Mouse (Mus musculus): Measurements from ENCODE around the gene Endog. TPM values are rescaled to one million over a fixed set of nuclear protein-coding genes. Genes with fewer than 3 reads are reported as not detected.

Endog gene
- polyA plus RNA-seq, 1 experiment from 2014 or later = 17.1 TPM

GRCm38 (mm10) chr2:30216293-30216692, 45.0 kb downstream of the Endog start:
- Histone ChIP-seq H3K4me3 (no peak overlapping the region), H3K27ac (no peak overlapping the region), H3K36me3 (no peaks in the 10 kb centered on the region), H3K27me3 (replicated peaks) (no peaks in the 10 kb centered on the region), H3K4me1 (no peaks in the 10 kb centered on the region), H3K9ac (no peak overlapping the region), H3K4me2 (replicated peaks) (no peak overlapping the region), H3K9me3 (no peaks in the 10 kb centered on the region)
- no peak for ATAC-seq (ENCODE audit: low FRiP score, low read depth)
- WGBS = 96% methylated on average over 5 of the region's 5 CpGs

Other genes with a start within 250 kb of the Endog start
- 71.1 and 73.5 TPM in 2 replicates for gene Gle1, start 236.1 kb upstream of the Endog start, polyA plus RNA-seq (2016; fragmentation: Nextera tagmentation; extraction: Ambion mirVana)
- gene Sptan1, start 205.9 kb upstream of the Endog start, polyA plus RNA-seq (2016; fragmentation: Nextera tagmentation; extraction: Ambion mirVana) = 177 and 206 TPM in 2 replicates
- gene Wdr34, start 122.6 kb upstream of the Endog start, polyA plus RNA-seq (2016; fragmentation: Nextera tagmentation; extraction: Ambion mirVana) = 37.4 and 41.4 TPM in 2 replicates
- 572 and 583 TPM in 2 replicates for gene Set, start 114.1 kb upstream of the Endog start, polyA plus RNA-seq (2016; fragmentation: Nextera tagmentation; extraction: Ambion mirVana)
- gene Pkn3, start 93.8 kb upstream of the Endog start, polyA plus RNA-seq (2016; fragmentation: Nextera tagmentation; extraction: Ambion mirVana) = 6.4 and 6.9 TPM in 2 replicates
- 25.3 and 27.9 TPM in 2 replicates for gene Zdhhc12, start 77.8 kb upstream of the Endog start, polyA plus RNA-seq (2016; fragmentation: Nextera tagmentation; extraction: Ambion mirVana)
- 10.6 and 11.1 TPM in 2 replicates for gene Zer1, start 46.9 kb upstream of the Endog start, polyA plus RNA-seq (2016; fragmentation: Nextera tagmentation; extraction: Ambion mirVana)
- 8.2 and 11.3 TPM in 2 replicates for gene Tbc1d13, start 37.7 kb upstream of the Endog start, polyA plus RNA-seq (2016; fragmentation: Nextera tagmentation; extraction: Ambion mirVana)
- gene Spout1, start 7.0 kb downstream of the Endog start, polyA plus RNA-seq (2016; fragmentation: Nextera tagmentation; extraction: Ambion mirVana) = 59.4 and 61.0 TPM in 2 replicates
- 12.5 and 12.7 TPM in 2 replicates for gene Kyat1, start 34.4 kb downstream of the Endog start, polyA plus RNA-seq (2016; fragmentation: Nextera tagmentation; extraction: Ambion mirVana)
- 30.6 and 43.0 TPM in 2 replicates for gene Lrrc8a, start 66.2 kb downstream of the Endog start, polyA plus RNA-seq (2016; fragmentation: Nextera tagmentation; extraction: Ambion mirVana)
- 0.17 and 0.34 TPM in 2 replicates for gene Gm28035, start 69.1 kb downstream of the Endog start, polyA plus RNA-seq (2016; fragmentation: Nextera tagmentation; extraction: Ambion mirVana)
- gene Phyhd1, start 94.7 kb downstream of the Endog start, polyA plus RNA-seq (2016; fragmentation: Nextera tagmentation; extraction: Ambion mirVana) = 3.8 and 4.2 TPM in 2 replicates
- not detected in 2 replicates for gene Gm28038, start 109.5 kb downstream of the Endog start, polyA plus RNA-seq (2016; fragmentation: Nextera tagmentation; extraction: Ambion mirVana)
- gene Dolk, start 114.8 kb downstream of the Endog start, polyA plus RNA-seq (2016; fragmentation: Nextera tagmentation; extraction: Ambion mirVana) = 27.5 and 28.8 TPM in 2 replicates
- 26.4 and 34.4 TPM in 2 replicates for gene Nup188, start 114.9 kb downstream of the Endog start, polyA plus RNA-seq (2016; fragmentation: Nextera tagmentation; extraction: Ambion mirVana)
- gene Sh3glb2, start 187.8 kb downstream of the Endog start, polyA plus RNA-seq (2016; fragmentation: Nextera tagmentation; extraction: Ambion mirVana) = 105 and 118 TPM in 2 replicates
- gene Miga2, start 192.7 kb downstream of the Endog start, polyA plus RNA-seq (2016; fragmentation: Nextera tagmentation; extraction: Ambion mirVana) = 28.5 and 31.8 TPM in 2 replicates
- gene Dolpp1, start 220.8 kb downstream of the Endog start, polyA plus RNA-seq (2016; fragmentation: Nextera tagmentation; extraction: Ambion mirVana) = 51.9 and 52.3 TPM in 2 replicates
- gene Crat, start 244.3 kb downstream of the Endog start, polyA plus RNA-seq (2016; fragmentation: Nextera tagmentation; extraction: Ambion mirVana) = 26.0 and 27.7 TPM in 2 replicates
- 129 and 135 TPM in 2 replicates for gene Ptpa, start 244.5 kb downstream of the Endog start, polyA plus RNA-seq (2016; fragmentation: Nextera tagmentation; extraction: Ambion mirVana)

All from neural tube, embryonic 12.5 days (tissue).